Mouse (Mus musculus): ENCODE results near the gene Fras1. TPM values are rescaled to one million over a fixed set of nuclear protein-coding genes. Genes with fewer than 3 reads are reported as not detected.

The Fras1 gene
- polyA plus RNA-seq, 1 experiment from 2014 or later = 18.7 TPM

- Histone ChIP-seq H3K27ac (ENCODE audit: low read depth, low read length) (no peak overlapping the region), H3K9me3 (ENCODE audit: control insufficient read depth, low read length) (no peaks in the 10 kb centered on the region), H3K4me2 (ENCODE audit: low read depth, low read length, severe bottlenecking) (no peak overlapping the region), H3K27me3 (ENCODE audit: control insufficient read depth, insufficient read depth, low read length) (no peaks in the 10 kb centered on the region), H3K9ac (ENCODE audit: low read length) (no peak overlapping the region), H3K36me3 (ENCODE audit: control insufficient read depth, insufficient read depth, low read length) (no peaks in the 10 kb centered on the region), H3K4me1 (replicated peaks; ENCODE audit: control insufficient read depth, insufficient read depth, low read length) (no peaks in the 10 kb centered on the region), H3K4me3 (ENCODE audit: low read depth, low read length) (no peak overlapping the region)
- 76% methylated on average over 8 of the region's 8 CpGs for WGBS
- DNase-seq (ENCODE audit: low spot score) (no peak), ATAC-seq (replicated peaks; ENCODE audit: low FRiP score) (no peak)
Observed at GRCm38 (mm10) chr5:96747195-96747984, 373.6 kb downstream of the Fras1 start.

DNA sequence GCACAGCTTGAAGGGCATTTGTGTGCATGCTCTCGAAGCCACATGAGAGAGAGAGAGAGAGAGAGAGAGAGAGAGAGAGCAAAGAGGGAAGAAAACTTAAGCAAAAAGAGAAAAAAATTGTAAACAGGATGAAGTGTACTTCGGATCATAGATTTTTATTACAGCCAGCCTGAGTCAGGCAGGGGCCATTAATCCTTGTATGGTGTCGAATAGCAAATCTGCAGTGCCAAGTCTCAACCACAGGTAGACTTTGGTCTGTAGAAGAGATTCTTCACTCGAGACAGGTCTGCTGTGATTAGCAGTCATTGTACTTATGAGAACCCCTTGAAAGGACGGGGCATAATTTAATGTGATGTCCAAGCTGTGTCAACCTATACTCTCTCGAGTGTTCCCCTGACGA is 383.9 kb downstream of the Fras1 start:
- Histone ChIP-seq H3K36me3 (ENCODE audit: control insufficient read depth, insufficient read depth, low read length) (no peaks in the 10 kb centered on the region), H3K9me3 (ENCODE audit: control insufficient read depth, low read length) (no peaks in the 10 kb centered on the region), H3K4me1 (replicated peaks; ENCODE audit: control insufficient read depth, insufficient read depth, low read length) (no peaks in the 10 kb centered on the region), H3K9ac (ENCODE audit: low read length) (no peak overlapping the region), H3K27me3 (ENCODE audit: control insufficient read depth, insufficient read depth, low read length) (no peaks in the 10 kb centered on the region), H3K27ac (ENCODE audit: low read depth, low read length) (no peak overlapping the region), H3K4me3 (ENCODE audit: low read depth, low read length) (no peak overlapping the region), H3K4me2 (ENCODE audit: low read depth, low read length, severe bottlenecking) (no peak overlapping the region)
- ATAC-seq (replicated peaks; ENCODE audit: low FRiP score) = no peak
- DNase-seq (ENCODE audit: low spot score) = no peak
- WGBS = 94% methylated on average over 7 of the region's 7 CpGs

DNA sequence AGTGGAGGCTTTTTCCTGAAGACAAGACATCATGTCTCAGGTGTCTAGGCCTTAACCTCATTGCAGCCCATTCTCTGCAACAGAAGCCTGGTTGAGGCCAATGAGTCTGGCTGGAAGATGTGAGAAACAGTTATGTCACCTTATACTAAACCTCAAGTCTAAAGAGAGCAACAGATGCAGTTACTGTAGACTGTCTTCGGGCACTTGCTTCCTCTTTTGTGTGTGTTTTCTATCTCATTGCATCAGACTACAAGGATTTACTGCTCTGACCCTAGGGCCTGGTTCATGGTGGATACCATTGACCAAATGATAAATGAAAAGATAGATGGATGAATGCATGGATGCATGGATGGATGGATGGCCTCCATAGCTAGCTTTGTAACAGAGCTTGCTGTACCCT is 388.3 kb downstream of the Fras1 start:
- Histone ChIP-seq H3K4me2 (ENCODE audit: low read depth, low read length, severe bottlenecking) (no peak overlapping the region), H3K4me3 (ENCODE audit: low read depth, low read length) (no peak overlapping the region), H3K9me3 (ENCODE audit: control insufficient read depth, low read length) (no peaks in the 10 kb centered on the region), H3K27ac (ENCODE audit: low read depth, low read length) (no peak overlapping the region), H3K9ac (ENCODE audit: low read length) (no peak overlapping the region), H3K4me1 (replicated peaks; ENCODE audit: control insufficient read depth, insufficient read depth, low read length) (no peaks in the 10 kb centered on the region), H3K27me3 (ENCODE audit: control insufficient read depth, insufficient read depth, low read length) (no peaks in the 10 kb centered on the region), H3K36me3 (ENCODE audit: control insufficient read depth, insufficient read depth, low read length) (no peaks in the 10 kb centered on the region)
- 88% methylated on average over 1 of the region's 1 CpGs for WGBS
- ATAC-seq (replicated peaks; ENCODE audit: low FRiP score) = no peak
- DNase-seq (ENCODE audit: low spot score) = no peak

- no peak for ATAC-seq (replicated peaks; ENCODE audit: low FRiP score)
- 71% methylated on average over 10 of the region's 10 CpGs for WGBS
Observed at GRCm38 (mm10) chr5:96768846-96769471, 395.2 kb downstream of the Fras1 start.

GRCm38 (mm10) chr5:96783506-96784288 is 409.9 kb downstream of the Fras1 start:
- H3K4me3 ChIP-seq (ENCODE audit: low read depth, low read length) = no peak overlapping the region

More at GRCm38 (mm10) chr5:96768846-96769471, 395.2 kb downstream of the Fras1 start:
- Histone ChIP-seq H3K9ac (ENCODE audit: low read length) (no peak overlapping the region), H3K9me3 (ENCODE audit: control insufficient read depth, low read length) (no peaks in the 10 kb centered on the region), H3K36me3 (ENCODE audit: control insufficient read depth, insufficient read depth, low read length) (no peaks in the 10 kb centered on the region), H3K27me3 (ENCODE audit: control insufficient read depth, insufficient read depth, low read length) (no peaks in the 10 kb centered on the region), H3K4me2 (ENCODE audit: low read depth, low read length, severe bottlenecking) (no peak overlapping the region), H3K4me3 (ENCODE audit: low read depth, low read length) (no peak overlapping the region), H3K27ac (ENCODE audit: low read depth, low read length) (no peak overlapping the region), H3K4me1 (replicated peaks; ENCODE audit: control insufficient read depth, insufficient read depth, low read length) (no peaks in the 10 kb centered on the region)
- peak; percentile 82 for DNase-seq (ENCODE audit: low spot score)

DNA sequence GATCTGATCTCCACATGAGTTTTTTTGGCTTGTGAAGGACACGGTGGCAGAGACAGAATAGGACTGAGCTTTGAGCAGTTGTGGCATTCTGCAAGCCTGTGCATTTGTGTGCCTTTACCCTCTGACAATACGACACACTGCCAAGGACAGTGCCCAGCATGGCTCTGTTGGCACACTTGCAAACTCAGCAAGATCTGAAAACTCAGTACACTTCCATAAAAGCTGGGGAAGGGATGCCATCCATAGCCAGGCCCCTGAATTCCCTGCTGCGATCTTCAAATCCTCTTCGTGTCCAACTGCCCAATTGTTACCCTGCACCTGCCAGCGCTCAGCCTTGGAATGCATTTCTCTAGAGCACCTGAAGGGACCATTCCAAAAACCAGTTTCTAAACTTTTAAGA is 411.3 kb downstream of the Fras1 start:
- ATAC-seq (replicated peaks; ENCODE audit: low FRiP score) = no peak
- Histone ChIP-seq H3K4me3 (ENCODE audit: low read depth, low read length) (no peak overlapping the region), H3K4me2 (ENCODE audit: low read depth, low read length, severe bottlenecking) (no peak overlapping the region), H3K27ac (ENCODE audit: low read depth, low read length) (no peak overlapping the region), H3K9me3 (ENCODE audit: control insufficient read depth, low read length) (no peaks in the 10 kb centered on the region), H3K36me3 (ENCODE audit: control insufficient read depth, insufficient read depth, low read length) (no peaks in the 10 kb centered on the region), H3K27me3 (ENCODE audit: control insufficient read depth, insufficient read depth, low read length) (no peaks in the 10 kb centered on the region), H3K4me1 (replicated peaks; ENCODE audit: control insufficient read depth, insufficient read depth, low read length) (no peaks in the 10 kb centered on the region), H3K9ac (ENCODE audit: low read length) (no peak overlapping the region)
- no peak for DNase-seq (ENCODE audit: low spot score)
- 91% methylated on average over 5 of the region's 5 CpGs for WGBS

More at GRCm38 (mm10) chr5:96783506-96784288, 409.9 kb downstream of the Fras1 start:
- Histone ChIP-seq H3K4me2 (ENCODE audit: low read depth, low read length, severe bottlenecking) (no peak overlapping the region), H3K36me3 (ENCODE audit: control insufficient read depth, insufficient read depth, low read length) (no peaks in the 10 kb centered on the region), H3K9me3 (ENCODE audit: control insufficient read depth, low read length) (no peaks in the 10 kb centered on the region), H3K27me3 (ENCODE audit: control insufficient read depth, insufficient read depth, low read length) (no peaks in the 10 kb centered on the region), H3K9ac (ENCODE audit: low read length) (no peak overlapping the region), H3K27ac (ENCODE audit: low read depth, low read length) (no peak overlapping the region), H3K4me1 (replicated peaks; ENCODE audit: control insufficient read depth, insufficient read depth, low read length) (no peaks in the 10 kb centered on the region)
- no peak for DNase-seq (ENCODE audit: low spot score)
- 0 out of 2 replicates have a peak, but pooled peaks have one; percentile 27 for ATAC-seq (replicated peaks; ENCODE audit: low FRiP score)
- 83% methylated on average over 14 of the region's 14 CpGs for WGBS

DNA sequence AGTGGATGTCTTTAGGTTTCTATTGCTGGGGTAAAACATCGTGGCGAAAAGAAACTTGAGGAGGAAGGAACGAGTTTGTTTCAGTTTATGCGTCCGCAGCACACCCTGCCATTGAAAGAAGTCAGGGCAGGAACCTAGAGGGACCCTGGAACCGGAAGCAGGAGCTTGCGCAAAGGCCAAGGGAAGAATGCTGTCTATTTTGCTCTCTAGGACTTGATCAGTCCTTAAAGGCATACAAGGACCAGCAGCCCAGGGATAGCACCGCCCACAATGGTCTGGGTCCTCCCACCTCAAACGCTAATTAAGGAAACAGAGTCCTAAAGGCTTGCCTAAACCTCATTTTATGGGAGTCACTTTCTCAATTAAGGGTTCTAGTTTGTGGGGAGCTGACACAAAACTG is 418.7 kb downstream of the Fras1 start:
- no peak overlapping the region for H3K4me2 ChIP-seq (ENCODE audit: low read depth, low read length, severe bottlenecking)
- H3K27me3 ChIP-seq (ENCODE audit: control insufficient read depth, insufficient read depth, low read length) = no peaks in the 10 kb centered on the region
- no peak overlapping the region for H3K9ac ChIP-seq (ENCODE audit: low read length)
- 67% methylated on average over 9 of the region's 9 CpGs for WGBS
- H3K36me3 ChIP-seq (ENCODE audit: control insufficient read depth, insufficient read depth, low read length) = no peaks in the 10 kb centered on the region
- no peak for ATAC-seq (replicated peaks; ENCODE audit: low FRiP score)
- no peak overlapping the region for H3K4me3 ChIP-seq (ENCODE audit: low read depth, low read length)
- no peak for DNase-seq (ENCODE audit: low spot score)
- H3K9me3 ChIP-seq (ENCODE audit: control insufficient read depth, low read length) = no peaks in the 10 kb centered on the region
- H3K27ac ChIP-seq (ENCODE audit: low read depth, low read length) = no peak overlapping the region
- 0 out of 2 replicates have a peak, but pooled peaks cover 1% of the 10 kb centered on the region for H3K4me1 ChIP-seq (replicated peaks; ENCODE audit: control insufficient read depth, insufficient read depth, low read length)

GRCm38 (mm10) chr5:96792936-96793718 is 419.4 kb downstream of the Fras1 start, which contains the start of gene Anxa3:
Gene Anxa3, plus strand, starts transcription at chr5:96793339.
- H3K9me3 ChIP-seq (ENCODE audit: control insufficient read depth, low read length) = no peaks in the 10 kb centered on the region
- peak; percentile 68 for DNase-seq (ENCODE audit: low spot score)

More at GRCm38 (mm10) chr5:96792936-96793718, 419.4 kb downstream of the Fras1 start, which contains the start of gene Anxa3:
- Histone ChIP-seq H3K9ac (ENCODE audit: low read length) (peak within 1 kb of the TSS; percentile 4; the same call in 1 of the 2 replicates), H3K27ac (ENCODE audit: low read depth, low read length) (no peak within 1 kb of the TSS), H3K27me3 (ENCODE audit: control insufficient read depth, insufficient read depth, low read length) (no peaks in the 10 kb centered on the region), H3K36me3 (ENCODE audit: control insufficient read depth, insufficient read depth, low read length) (no peaks in the 10 kb centered on the region), H3K4me1 (replicated peaks; ENCODE audit: control insufficient read depth, insufficient read depth, low read length) (0 out of 2 replicates have a peak, but pooled peaks cover 1% of the 10 kb centered on the region), H3K4me2 (ENCODE audit: low read depth, low read length, severe bottlenecking) (peak within 1 kb of the TSS; percentile 62), H3K4me3 (ENCODE audit: low read depth, low read length) (peak within 1 kb of the TSS; percentile 25)
- 10% methylated on average over 26 of the region's 26 CpGs for WGBS
- peak; percentile 80 for ATAC-seq (replicated peaks; ENCODE audit: low FRiP score)
